Mouse (Mus musculus) hindbrain, embryonic 10.5 days (tissue): ENCODE data around the gene Mpl. TPM values are rescaled to one million over a fixed set of nuclear protein-coding genes. Genes with fewer than 3 reads are reported as not detected.

Source experiments
- DNase-seq: peaks from one replicate; pipeline ENCODE4 v3.0.0-alpha.2; 2017; ENCODE audit warnings: low spot score
- H3K27ac ChIP-seq: fragments of 300-500 bp; sonication (generic); 2 replicates; pipeline ENCODE4 v1.5.1; 2016; ENCODE audit warnings: mild to moderate bottlenecking, moderate library complexity
- H3K27me3 ChIP-seq: fragments of 300-500 bp; sonication (generic); 2 replicates; pipeline ENCODE4 v1.6.1; 2016; ENCODE audit warnings: mild to moderate bottlenecking; ENCODE audit not compliant: poor library complexity, insufficient read depth, severe bottlenecking
- H3K36me3 ChIP-seq: fragments of 300-500 bp; sonication (generic); 2 replicates; pipeline ENCODE4 v1.6.1; 2016; ENCODE audit warnings: mild to moderate bottlenecking, moderate library complexity
- H3K4me1 ChIP-seq: fragments of 300-500 bp; sonication (generic); replicated peaks from 2 replicates; pipeline ENCODE4 v1.6.1; 2016; ENCODE audit warnings: mild to moderate bottlenecking
- H3K4me3 ChIP-seq: fragments of 300-500 bp; sonication (generic); 2 replicates; pipeline ENCODE4 v1.5.1; 2016; ENCODE audit warnings: mild to moderate bottlenecking, moderate library complexity
- H3K9me3 ChIP-seq: fragments of 300-500 bp; sonication (generic); 2 replicates; pipeline ENCODE4 v1.6.1; 2016; ENCODE audit warnings: mild to moderate bottlenecking, moderate library complexity
- WGBS: fragments of 180-500 bp; shearing (Covaris S2); methylation state at CpG from one replicate; pipeline ENCODE4 v1.1.7; 2016; 5-methylcytosine and 5-hydroxymethylcytosine counted together
- polyA plus RNA-seq: library from polyadenylated mRNA; unstranded; fragments of >200 nt; fragmentation: Nextera tagmentation; extraction: Ambion mirVana; gene quantifications from 2 replicates; pipeline ENCODE4 v1.2.1, GENCODE M21; 2016

Mpl gene
- polyA plus RNA-seq, 1 experiment from 2014 or later: 1.2 TPM

GRCm38 (mm10) chr4:118445781-118446414 is 11.4 kb downstream of the Mpl start:
- Histone ChIP-seq H3K27me3 (no peaks in the 10 kb centered on the region), H3K4me1 (peaks cover 18% of the 10 kb centered on the region), H3K27ac (peak overlapping the region; percentile 85), H3K4me3 (peak overlapping the region; percentile 59), H3K9me3 (no peaks in the 10 kb centered on the region), H3K36me3 (no peaks in the 10 kb centered on the region)
- 16% methylated on average over 18 of the region's 18 CpGs for WGBS
- peak; percentile 70 for DNase-seq

DNA sequence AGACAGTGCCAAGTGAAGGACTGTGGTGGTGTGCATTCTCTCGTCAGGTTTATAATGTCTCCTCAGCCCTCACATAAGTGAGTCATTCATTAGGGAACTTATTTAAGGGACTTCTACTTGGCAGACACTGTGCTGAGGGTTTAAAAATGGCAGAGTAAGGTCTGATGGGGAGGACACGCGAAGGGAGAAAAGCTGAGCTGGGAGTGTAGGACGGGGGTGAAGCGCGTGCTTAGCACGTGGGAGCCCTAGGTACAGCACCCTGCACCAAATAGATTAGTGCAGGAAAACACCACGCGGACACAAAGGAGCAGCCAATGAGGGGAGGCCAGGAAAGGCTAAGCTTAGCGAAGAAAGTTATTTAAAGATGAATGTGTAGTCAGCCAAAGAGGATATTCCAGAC is 12.2 kb downstream of the Mpl start:
- Histone ChIP-seq H3K36me3 (no peaks in the 10 kb centered on the region), H3K4me1 (peaks cover 18% of the 10 kb centered on the region), H3K27me3 (no peaks in the 10 kb centered on the region), H3K27ac (no peak overlapping the region), H3K9me3 (no peaks in the 10 kb centered on the region), H3K4me3 (no peak overlapping the region)
- no peak for DNase-seq
- 88% methylated on average over 10 of the region's 10 CpGs for WGBS

- no peaks in the 10 kb centered on the region for H3K9me3 ChIP-seq
- peaks cover 34% of the 10 kb centered on the region for H3K36me3 ChIP-seq
- peak overlapping the region; percentile 97 for H3K4me3 ChIP-seq
- no peaks in the 10 kb centered on the region for H3K27me3 ChIP-seq
- peak overlapping the region; percentile 94 for H3K27ac ChIP-seq
- WGBS: 7% methylated on average over 12 of the region's 12 CpGs
- peak; percentile 50 for DNase-seq
- H3K4me1 ChIP-seq: peaks cover 48% of the 10 kb centered on the region
Observed at GRCm38 (mm10) chr4:118437829-118438253, 19.5 kb downstream of the Mpl start.

DNA sequence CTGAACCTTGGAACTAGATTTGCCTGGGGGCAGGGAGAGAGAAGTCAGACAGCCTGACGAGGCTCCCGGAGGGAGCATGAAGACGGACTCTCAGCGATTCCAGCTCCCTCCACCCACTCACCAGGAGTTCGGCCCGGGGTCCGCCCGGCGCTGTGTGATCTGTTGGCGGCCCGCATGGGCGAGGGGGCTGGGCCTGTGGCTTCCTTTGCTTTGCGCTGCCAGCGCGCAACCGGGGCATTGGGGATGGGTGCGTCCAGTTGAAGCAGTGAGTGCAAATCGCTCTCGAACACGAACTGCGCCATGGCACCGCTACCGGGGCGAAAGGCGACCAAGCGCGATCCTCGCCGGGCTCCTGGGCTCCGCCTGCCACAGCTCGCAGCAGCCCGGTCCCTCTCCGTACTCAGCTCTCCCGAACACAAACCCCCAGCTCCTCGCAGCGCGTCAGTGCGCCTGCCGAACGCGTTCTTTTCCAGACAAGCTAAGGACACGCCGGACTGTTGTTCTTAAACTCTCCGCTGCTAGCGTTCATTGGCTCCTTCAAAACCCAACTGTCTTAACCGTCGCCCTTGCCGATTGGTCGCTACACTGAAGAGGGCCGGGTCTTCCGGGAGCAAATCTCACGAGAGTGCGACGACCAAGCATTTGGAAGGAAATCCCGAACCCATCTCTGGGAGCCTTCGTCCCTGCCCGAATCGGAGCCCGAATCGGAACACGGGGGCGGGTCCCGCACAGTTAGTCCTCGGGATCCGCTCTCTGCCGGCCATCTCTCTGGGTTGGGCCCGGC is 20.3 kb downstream of the Mpl start, which contains the start of gene Cdc20:
Gene Cdc20 (minus strand): TSS at position 533 of the 784 bp plus-strand sequence.
- Histone ChIP-seq H3K27me3 (no peaks in the 10 kb centered on the region), H3K4me1 (peaks cover 55% of the 10 kb centered on the region), H3K4me3 (peak within 1 kb of the TSS; percentile 97), H3K9me3 (no peaks in the 10 kb centered on the region), H3K27ac (peak within 1 kb of the TSS; percentile 94), H3K36me3 (peaks cover 42% of the 10 kb centered on the region)
- under 1% methylated on average over 67 of the region's 67 CpGs for WGBS
- DNase-seq: peak; percentile 96

DNA sequence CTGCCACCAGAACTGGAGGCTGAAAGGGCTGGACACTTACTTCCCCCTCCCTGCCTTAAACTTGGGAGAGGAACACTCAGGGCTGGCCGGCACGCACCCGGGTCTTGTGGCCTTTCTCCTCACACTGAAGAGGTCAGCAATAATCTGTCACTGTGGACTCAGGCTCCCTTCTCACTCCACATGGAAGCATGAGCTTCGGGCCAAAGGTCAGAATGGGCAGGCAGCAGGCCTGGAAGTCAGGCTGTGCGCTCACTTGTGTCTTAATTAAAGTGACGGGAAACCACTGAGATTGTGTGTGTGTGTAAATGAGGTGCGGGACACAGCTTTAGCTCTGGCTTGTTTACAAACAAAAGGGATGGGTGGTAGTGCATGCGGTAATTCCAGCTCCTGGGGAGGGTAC is 25.0 kb downstream of the Mpl start:
- peaks cover 78% of the 10 kb centered on the region for H3K4me1 ChIP-seq

DNA sequence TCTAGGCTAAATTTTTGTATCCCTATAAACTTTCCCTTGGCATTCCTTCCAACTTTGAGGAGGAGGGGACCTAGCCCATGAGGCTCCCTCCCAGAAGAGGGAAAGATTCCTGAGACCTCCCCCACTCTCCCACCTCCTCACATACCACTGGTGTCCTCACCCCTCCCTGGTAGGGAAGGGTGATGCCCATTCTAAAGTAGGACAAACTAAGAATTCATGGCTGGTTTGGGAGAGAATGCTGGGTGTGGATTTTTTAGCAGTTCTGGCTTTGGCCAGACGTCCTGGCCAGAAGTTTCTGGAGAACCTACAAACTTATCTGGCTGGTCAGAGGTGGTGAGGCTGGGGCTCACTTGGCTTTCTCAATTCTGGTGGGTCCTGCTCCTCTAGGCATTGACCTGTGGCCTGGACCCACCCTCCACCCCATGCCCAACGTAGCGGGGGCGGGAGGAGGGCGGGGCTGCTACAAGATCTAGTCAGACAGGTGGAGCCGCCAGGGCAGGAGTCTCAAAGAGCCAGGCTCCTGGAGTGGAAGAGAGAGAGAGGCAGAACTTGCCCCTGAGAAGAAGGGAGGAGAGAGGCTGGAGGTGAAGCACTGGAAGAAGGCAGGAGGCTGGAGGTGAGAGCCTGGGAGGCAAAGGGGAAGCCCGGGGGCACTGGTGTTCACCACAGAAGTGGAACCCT is 28.0 kb downstream of the Mpl start:
- peaks cover 50% of the 10 kb centered on the region for H3K36me3 ChIP-seq

More for the DNA sequence above, 25.0 kb downstream of the Mpl start:
- Histone ChIP-seq H3K27ac (no peak overlapping the region), H3K9me3 (no peaks in the 10 kb centered on the region), H3K4me3 (no peak overlapping the region), H3K36me3 (peaks cover 69% of the 10 kb centered on the region), H3K27me3 (no peaks in the 10 kb centered on the region)
- WGBS: 48% methylated on average over 8 of the region's 8 CpGs
- no peak for DNase-seq

DNA sequence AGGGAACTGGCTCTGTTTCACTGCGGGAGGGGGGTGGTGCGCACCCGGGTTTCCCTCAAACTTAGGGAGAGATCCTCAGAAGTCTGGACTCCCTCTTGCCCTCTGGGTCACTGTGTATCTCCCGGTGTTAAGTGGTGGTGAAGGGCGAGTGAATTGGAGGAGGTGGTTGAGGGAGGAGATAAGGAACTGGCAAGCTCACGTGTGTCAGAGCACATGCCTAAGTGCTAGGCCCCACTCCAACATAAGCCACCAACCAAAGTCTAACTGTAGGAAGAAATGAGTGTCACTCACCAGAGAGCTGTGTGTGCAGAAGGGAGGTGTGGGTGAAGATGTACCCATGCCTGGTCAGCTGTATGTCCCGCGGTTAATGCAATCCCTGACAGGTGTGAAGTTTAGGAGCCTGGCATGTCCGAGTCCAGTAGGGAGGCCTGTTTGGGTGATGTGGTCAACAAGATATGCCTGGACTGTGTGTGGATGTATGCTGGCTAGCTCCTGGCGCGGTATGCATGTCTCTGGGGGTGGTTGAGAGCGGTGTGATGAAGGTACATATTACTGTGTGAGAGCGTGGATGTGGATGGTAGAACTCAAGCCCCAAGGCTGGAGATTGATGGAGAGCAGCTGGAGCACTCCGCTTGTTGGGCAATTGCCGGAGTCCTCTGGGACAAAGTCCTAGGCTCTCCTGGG is 28.6 kb downstream of the Mpl start:
- peak overlapping the region; percentile 93 for H3K27ac ChIP-seq
- H3K36me3 ChIP-seq: peaks cover 49% of the 10 kb centered on the region
- H3K9me3 ChIP-seq: no peaks in the 10 kb centered on the region
- H3K4me1 ChIP-seq: peaks cover 50% of the 10 kb centered on the region
- no peaks in the 10 kb centered on the region for H3K27me3 ChIP-seq
- no peak for DNase-seq
- peak overlapping the region; percentile 76 for H3K4me3 ChIP-seq
- 53% methylated on average over 15 of the region's 15 CpGs for WGBS

More for the DNA sequence above, 28.0 kb downstream of the Mpl start:
- 55% methylated on average over 7 of the region's 7 CpGs for WGBS
- H3K27ac ChIP-seq: peak overlapping the region; percentile 35; the same call in 1 of the 2 replicates
- peaks cover 56% of the 10 kb centered on the region for H3K4me1 ChIP-seq
- DNase-seq: no peak
- peak overlapping the region; percentile 76; the same call in 1 of the 2 replicates for H3K4me3 ChIP-seq
- no peaks in the 10 kb centered on the region for H3K27me3 ChIP-seq
- no peaks in the 10 kb centered on the region for H3K9me3 ChIP-seq

DNA sequence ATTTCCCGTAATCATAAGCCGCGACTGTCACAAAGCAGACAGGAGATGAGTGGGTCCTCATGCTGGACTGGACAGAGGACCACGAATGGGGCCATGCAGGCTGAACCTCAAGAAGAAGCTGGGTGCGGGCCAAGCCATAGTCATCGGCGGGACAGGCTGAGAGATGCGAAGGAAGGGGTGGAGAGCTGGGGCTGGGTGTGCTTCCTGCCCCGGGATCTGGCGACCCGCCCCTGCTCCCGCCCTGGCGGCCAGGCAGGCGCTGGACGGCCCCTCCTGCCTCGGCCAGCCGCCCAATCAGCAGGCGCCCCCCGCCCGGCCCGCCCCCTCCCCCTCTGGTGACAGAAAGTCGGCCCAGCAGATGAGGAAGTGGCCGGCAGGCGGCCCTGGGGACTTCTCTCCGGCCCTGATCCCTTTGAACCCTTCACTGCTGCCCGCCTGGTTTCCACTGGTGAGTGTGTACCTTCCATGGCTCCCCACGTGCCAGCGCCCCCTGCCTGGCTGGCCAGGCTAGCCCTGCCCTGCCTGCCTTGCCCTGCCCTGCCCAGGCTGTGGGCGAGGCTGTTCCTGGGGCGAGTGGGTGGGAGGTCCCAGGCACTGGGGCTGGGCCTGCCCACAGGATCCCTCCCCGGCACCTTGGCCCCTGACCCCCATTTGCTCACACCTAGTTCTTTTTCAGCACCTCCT is 29.4 kb downstream of the Mpl start, which contains the start of gene Elovl1:
Gene Elovl1 (plus strand): TSS at position 326 of the 684 bp plus-strand sequence.
- H3K27ac ChIP-seq: peak within 1 kb of the TSS; percentile 93
- peaks cover 47% of the 10 kb centered on the region for H3K36me3 ChIP-seq
- H3K4me1 ChIP-seq: peaks cover 43% of the 10 kb centered on the region
- DNase-seq: peak; percentile 93
- WGBS: under 1% methylated on average over 31 of the region's 31 CpGs
- no peaks in the 10 kb centered on the region for H3K27me3 ChIP-seq
- peak within 1 kb of the TSS; percentile 76 for H3K4me3 ChIP-seq
- no peaks in the 10 kb centered on the region for H3K9me3 ChIP-seq

GRCm38 (mm10) chr4:118427415-118427767 is 29.9 kb downstream of the Mpl start:
- H3K27me3 ChIP-seq: no peaks in the 10 kb centered on the region
- H3K4me1 ChIP-seq: peaks cover 39% of the 10 kb centered on the region
- WGBS: 4% methylated on average over 5 of the region's 5 CpGs
- no peaks in the 10 kb centered on the region for H3K9me3 ChIP-seq
- H3K36me3 ChIP-seq: peaks cover 45% of the 10 kb centered on the region
- DNase-seq: no peak
- H3K27ac ChIP-seq: peak overlapping the region; percentile 93
- peak overlapping the region; percentile 76 for H3K4me3 ChIP-seq

DNA sequence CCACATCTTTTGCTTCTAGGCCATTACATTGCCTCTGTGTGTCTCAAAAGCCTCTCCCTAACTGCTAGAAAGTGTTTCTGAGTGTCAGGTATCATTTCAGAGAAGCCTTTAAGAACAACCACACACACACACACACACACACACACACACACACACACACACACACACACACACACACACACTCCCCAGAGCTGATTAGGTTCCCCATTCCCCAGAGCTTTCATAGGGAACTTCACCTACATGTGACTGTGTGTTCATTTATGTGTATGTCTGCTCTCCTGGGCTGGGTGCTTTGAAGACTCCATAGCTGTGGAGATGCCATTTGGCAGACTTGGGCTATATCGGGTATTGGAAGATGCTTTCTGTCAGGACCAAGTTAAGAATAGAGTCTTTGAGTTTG is 31.9 kb downstream of the Mpl start:
- Histone ChIP-seq H3K4me1 (peaks cover 34% of the 10 kb centered on the region), H3K9me3 (no peaks in the 10 kb centered on the region), H3K36me3 (peaks cover 44% of the 10 kb centered on the region), H3K4me3 (no peak overlapping the region), H3K27ac (no peak overlapping the region), H3K27me3 (no peaks in the 10 kb centered on the region)
- DNase-seq: no peak
- WGBS: 88% methylated on average over 1 of the region's 1 CpGs

- DNase-seq: no peak
- Histone ChIP-seq H3K27me3 (no peaks in the 10 kb centered on the region), H3K4me3 (no peak overlapping the region), H3K27ac (no peak overlapping the region), H3K4me1 (peaks cover 28% of the 10 kb centered on the region), H3K9me3 (no peaks in the 10 kb centered on the region), H3K36me3 (peaks cover 44% of the 10 kb centered on the region)
- WGBS: 89% methylated on average over 4 of the region's 4 CpGs
Observed at GRCm38 (mm10) chr4:118424541-118425160, 32.7 kb downstream of the Mpl start.
